Mouse (Mus musculus) retina, postnatal 7 days (tissue): ENCODE measurements around the gene Tuba3a.
"Not testable (repeated sequence)": the region's sequence is repeated elsewhere in the genome, so short reads cannot be mapped to it uniquely, and the experiment has no call there.

Experiments
- DNase-seq: peaks from one replicate; pipeline ENCODE4 v3.0.0-alpha.2; 2012; ENCODE audit warnings: low read depth, low spot score

The Tuba3a gene

GRCm38 (mm10) chr6:125307091-125307490 lies 21.2 kb upstream of the Tuba3a start:
- DNase-seq: no peak

GRCm38 (mm10) chr6:125305465-125305864 lies 19.6 kb upstream of the Tuba3a start:
- no peak for DNase-seq

DNA sequence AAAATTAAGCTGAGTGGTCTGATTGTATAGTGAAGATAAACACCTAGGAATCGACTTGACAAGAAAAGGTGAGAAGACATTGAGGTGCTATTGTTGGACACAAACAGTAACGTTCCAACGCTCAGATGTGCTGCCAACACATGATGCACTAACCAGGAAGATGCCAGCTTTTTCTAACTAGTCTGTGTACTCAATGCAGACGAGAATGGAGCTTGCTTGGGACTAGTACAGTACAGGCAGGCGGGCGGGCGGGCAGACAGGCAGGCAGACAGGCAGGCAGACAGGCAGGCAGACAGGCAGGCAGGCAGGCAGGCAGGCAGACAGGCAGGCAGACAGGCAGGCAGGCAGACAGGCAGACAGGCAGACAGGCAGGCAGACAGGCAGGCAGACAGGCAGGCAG lies 18.6 kb upstream of the Tuba3a start:
- not testable (repeated sequence) for DNase-seq

GRCm38 (mm10) chr6:125303242-125303641 lies 17.4 kb upstream of the Tuba3a start:
- no peak for DNase-seq

DNA sequence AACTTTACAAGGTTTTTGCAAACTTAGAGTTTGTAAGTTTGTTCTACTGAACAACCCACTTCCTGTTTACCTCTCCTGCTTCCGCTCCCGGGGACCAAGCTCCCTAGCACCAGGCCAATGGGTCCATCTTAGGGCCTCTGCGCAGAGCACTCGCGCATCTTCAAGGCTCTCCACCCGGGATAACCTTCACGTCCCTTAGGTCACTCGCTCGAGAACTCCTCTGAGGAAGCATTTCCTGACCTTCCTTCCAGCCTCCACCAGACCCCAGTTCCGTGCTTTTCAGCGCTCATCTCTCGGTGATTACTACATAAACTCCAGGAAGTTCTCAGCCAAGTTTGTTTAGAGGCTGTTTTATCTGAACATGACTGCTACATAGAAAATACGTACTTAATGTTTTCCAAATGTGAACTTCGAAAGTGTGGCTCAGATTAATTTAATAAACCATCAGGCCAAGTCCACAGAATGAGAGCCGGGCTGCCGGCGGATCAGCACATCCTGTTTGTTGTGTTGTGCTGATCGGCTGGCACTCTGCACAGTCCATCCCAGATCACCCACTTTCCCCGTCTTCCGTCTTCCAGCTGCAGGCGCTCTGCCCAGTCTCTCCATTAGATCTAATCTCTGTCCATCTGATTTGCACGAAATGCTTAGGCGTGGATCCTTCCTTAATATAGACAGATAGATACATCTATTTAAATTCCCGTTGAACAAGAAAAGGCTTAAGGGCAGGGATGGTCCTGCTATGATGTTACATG lies 16.6 kb upstream of the Tuba3a start:
- no peak for DNase-seq

GRCm38 (mm10) chr6:125300982-125301381 lies 15.1 kb upstream of the Tuba3a start:
- DNase-seq: no peak

DNA sequence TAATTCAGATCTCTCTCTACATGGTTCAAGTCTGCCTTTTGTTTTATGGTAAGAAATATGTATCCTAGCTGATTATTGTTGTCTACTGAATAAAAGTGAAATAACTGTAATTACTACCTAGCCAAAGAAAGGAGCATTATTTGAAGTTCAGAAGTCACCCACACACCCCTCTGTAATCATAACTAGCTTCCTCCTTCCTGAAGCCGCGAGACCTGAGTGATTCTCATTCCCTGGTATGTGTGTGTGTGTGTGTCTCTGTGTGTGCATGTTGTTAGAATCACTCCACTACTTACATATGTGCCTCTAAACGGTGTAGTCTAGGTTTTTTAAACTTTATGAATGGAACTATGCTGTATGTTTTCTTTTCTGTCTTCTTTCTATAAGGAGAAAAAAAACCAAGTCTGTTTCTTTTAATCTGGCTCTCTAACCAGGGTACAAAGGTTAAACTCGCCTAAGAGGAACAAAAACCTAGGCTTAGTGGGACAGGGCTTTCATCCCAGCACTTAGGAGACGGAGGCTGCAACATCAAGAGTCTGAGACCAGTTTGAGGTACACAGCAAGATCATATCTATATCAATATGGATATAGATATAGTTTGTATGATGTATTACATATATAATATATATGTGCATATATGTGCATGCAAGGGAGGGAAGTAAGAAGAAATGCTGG lies 11.4 kb upstream of the Tuba3a start:
- DNase-seq: no peak

DNA sequence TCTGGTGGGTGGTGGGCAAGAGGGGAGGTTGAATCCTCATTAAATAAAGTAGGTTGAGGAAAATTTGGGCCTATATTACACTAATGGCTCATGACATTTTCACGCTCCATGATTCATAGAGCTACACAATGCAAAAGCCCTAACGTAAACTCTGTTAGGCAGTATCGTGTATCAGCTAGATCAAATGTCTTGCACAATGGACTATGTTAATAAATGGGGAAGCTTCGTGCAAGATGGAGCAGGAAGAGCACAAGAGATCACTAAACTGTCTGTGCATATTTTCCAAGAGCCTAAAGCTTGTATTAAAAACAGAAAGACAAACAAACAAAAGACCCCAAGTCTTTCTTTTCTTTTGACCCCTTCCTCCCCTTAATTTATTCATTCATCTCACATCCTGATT lies 8.2 kb upstream of the Tuba3a start:
- no peak for DNase-seq

DNA sequence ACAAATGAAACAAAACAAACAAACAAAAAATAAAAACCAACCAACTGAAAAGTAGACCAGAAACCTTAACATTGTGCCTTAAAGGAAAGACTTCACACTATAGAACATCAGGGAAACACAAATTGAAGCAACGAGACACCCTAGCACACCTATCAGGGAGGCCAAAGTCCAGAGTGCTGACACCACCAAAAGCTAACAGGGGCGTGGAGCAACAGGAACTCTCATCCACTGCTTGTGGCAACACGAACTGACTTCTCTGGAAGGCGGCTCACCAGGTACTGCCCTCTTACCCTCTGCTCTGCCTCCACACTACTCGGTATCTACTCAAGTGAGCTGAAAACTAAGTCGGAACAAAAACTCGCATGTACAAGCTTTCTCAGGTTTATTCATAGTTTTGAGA lies 6.4 kb upstream of the Tuba3a start:
- DNase-seq: no peak

DNA sequence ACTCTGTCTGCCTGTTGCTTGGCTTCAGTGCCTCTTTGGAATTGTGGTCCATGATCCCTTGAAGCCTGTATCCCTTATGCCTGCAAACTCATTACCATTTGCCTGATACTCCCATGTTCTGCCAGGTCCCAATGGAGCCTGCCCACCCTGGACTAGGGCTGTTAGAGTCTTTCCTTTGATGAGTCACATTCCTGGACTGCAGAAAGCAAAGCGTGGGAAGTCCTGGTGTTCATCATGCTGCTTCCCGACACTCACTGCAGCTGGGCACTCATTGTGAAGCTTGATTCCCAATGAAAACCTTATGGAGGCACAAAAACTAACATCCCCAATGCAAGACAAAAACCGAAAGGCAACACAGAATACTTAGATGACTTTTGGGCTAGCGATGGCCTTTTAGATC lies 5.5 kb upstream of the Tuba3a start:
- no peak for DNase-seq

- DNase-seq: no peak
These were observed 2.9 kb upstream of the Tuba3a start for GRCm38 (mm10) chr6:125288730-125289129.

- no peak for DNase-seq
These were observed 1.1 kb upstream of the Tuba3a start for GRCm38 (mm10) chr6:125286944-125287343.

DNA sequence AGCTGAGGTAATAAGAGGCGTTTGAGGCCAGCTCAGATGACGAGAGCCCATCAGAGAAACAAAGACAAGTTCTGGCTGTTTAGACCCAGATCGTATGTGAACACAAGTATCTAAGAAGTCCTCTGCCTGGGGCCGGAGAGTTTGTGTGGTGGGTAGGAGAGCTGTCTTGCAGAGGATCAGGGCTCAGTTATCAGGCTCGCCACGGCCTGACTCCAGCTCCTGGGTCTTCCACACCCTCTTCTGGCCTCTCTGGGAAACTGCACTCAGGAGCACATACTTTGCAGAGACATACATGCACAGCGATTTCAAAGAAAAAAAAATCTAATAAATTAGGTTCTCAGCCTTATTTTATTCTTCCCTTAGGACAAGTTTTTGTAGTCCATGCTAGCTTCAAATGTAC lies 1.1 kb downstream of the Tuba3a start:
- DNase-seq: no peak

DNA sequence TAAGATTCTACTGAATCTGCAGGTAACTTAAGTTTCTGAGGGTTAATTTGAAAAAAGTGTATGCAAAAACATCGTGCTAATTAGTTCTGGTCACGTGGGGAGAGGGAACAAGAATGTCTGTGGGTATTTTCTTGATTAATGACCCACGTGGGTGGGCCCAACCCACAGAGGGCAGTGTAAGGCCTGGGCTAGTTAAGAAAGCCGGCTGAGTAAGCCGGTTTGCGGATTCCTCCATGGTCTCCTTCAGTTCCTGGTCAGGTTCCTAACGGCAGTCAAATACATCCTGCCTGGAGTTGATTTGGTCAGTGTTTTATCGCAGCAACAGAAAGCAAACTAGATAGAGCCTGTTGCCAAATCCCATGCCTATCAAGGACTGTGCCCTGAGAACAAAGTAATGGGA lies 1.6 kb downstream of the Tuba3a start:
- no peak for DNase-seq

DNA sequence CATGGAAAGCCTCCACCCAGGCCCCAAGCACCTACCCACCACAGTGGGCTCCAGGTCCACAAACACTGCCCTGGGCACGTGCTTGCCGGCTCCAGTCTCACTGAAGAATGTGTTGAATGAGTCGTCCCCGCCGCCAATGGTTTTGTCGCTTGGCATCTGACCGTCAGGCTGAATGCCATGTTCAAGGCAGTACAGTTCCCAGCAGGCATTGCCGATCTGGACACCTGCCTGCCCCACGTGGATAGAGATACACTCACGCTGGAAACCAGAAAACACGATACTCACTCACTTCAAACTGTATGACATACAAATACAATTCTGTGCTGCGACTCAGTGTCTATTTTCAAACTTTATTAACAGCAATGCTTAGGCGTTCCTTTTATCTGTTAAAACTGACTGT lies 3.1 kb downstream of the Tuba3a start:
- not testable (repeated sequence) for DNase-seq

DNA sequence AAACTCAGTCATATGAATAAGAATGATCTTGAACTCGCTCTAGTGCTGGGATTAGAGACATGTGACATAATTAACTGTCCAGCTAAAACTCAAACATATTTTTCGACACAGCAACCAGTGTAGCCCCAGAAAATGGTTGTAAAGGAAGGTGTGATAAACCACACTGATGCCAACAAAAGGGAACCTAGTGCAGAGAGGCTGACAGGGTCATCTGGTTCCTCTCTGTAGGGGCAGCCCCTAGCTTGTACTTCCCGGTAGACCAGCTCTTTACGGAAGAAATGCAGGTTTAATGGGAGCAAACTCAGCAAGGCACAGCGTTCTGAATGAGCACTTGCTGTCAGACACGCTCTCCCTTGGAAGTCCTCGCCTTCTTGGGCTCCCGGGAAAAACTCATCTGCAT lies 6.1 kb downstream of the Tuba3a start:
- no peak for DNase-seq

DNA sequence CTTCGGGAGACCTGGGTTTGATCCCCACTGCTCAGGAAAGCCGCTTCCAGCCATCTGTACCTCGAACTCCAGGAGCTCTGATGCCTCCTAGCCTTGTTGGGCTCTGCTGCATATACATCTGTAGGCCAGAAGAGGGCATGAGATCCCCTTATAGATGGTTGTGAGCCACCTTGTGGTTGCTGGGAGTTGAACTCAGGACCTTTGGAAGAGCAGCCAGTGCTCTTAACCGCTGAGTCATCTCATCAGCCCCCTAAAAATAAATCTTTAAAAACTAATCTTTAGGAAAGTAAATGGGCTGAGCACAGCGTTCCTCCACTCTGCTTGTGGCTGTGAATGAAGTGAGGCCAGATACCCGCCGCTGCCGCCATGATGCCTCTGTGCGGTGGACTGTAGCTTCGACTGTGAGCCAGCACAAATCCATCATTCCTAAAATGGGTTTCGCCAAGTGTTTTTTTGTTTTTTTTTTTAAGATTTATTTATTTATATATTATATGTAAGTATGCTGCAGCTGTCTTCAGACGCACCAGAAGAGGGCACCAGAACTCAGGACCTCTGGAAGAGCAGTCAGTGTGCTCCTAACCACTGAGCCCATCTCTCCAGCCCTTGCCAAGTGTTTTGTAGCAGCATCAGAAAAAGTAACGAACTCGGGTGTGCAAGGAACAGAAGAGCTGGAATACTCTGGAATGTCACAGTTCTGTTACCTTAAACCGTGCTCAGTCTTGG lies 10.8 kb downstream of the Tuba3a start:
- DNase-seq: no peak

DNA sequence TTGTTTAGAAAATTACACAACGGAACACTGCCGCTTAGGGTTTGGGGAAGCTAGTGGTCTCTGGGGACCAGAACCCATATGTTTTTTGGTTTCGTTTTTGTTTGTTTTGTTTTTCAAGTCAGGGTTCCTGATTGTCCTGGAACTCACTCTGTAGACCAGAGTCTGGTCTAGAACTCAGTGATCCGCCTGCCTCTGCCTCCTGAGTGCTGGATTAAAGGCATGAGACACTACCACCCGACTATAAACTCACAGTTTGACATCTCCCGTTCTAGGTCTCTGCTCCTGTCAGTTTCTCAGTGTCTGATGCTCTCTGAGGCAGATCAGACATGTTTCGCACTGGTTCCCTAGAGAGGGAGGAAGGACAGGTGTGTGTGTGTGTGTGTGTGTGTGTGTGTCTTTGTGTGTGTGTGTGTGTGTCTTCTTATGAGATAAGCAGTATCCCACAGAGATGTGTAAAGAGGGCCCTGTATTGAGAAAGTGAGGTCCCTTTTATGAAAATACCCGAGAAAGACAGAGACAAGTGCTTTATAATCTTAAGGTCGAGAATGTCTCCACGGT lies 13.5 kb downstream of the Tuba3a start:
- DNase-seq: no peak

- peak; percentile 78 for DNase-seq
These were observed 14.2 kb downstream of the Tuba3a start for GRCm38 (mm10) chr6:125271455-125272227.

GRCm38 (mm10) chr6:125268799-125269198 lies 17.0 kb downstream of the Tuba3a start:
- DNase-seq: no peak

DNA sequence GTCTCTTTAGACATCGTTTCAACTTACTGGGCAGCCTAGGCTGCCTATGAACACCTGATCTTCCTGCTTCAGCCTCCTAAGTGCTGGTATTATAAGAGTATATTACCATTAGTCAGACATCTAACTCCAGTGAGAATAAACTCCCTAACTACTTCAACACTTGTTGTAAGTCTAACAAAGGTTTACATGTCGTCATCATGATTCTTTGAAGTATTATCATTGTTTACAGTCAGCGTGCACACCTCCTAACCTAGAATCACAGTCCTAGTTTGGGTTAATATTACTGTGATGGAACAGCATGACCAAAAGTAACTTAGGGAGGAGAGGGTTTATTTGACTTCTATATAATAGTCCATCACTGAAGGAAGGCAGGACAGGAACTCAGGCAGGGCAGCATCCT lies 18.4 kb downstream of the Tuba3a start:
- no peak for DNase-seq

GRCm38 (mm10) chr6:125266600-125266999 lies 19.2 kb downstream of the Tuba3a start:
- not testable (repeated sequence) for DNase-seq
